Mouse (Mus musculus): ENCODE measurements at regions not wholly inside any gene's neighbourhood (a gene's known extent, or its start where the extent isn't known, plus 50 kb on each side); places are given as distances from the start of the nearest gene placed in this dataset.

DNA sequence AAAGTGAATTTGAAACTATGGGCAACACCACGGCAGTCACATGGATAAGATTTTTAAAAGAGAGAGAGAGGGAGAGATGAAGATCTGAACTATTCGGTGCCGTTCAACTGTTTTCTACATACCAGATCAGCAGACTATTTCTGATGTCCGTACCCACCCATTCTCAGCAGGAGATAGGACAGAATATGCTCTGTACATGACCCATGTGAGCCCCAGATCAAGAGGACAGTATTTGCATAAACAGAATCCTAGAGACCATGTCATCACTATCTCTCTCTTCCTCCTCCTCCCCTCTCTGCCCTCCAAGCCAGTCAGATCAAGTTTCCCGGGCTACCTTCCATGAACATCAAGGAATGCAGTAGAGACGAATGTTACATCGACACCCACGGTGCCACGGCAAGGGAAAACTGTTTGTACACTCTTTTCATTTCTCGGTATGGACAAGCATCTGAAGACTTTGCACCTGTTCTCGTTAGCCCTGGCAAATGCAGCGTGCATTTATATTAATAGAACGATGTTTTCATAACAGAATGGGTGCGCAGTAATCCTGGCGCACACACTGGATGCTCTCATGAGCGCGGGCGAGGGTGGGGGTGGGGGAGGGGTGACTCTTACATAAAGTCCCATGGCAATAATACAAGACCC lies 177.7 kb downstream of the Rps12 start:
- Histone ChIP-seq H3K27ac (no peak overlapping the region), H3K4me3 (no peak overlapping the region), H3K36me3 (no peaks in the 10 kb centered on the region), H3K9ac (no peak overlapping the region), H3K4me1 (0 out of 2 replicates have a peak, but pooled peaks cover 7% of the 10 kb centered on the region), H3K9me3 (no peaks in the 10 kb centered on the region), H3K4me2 (no peak overlapping the region), H3K27me3 (no peaks in the 10 kb centered on the region)
- ATAC-seq (ENCODE audit: borderline replicate concordance, extremely low read depth, low FRiP score, low TSS enrichment) = no peak
- WGBS = 77% methylated on average over 18 of the region's 18 CpGs

DNA sequence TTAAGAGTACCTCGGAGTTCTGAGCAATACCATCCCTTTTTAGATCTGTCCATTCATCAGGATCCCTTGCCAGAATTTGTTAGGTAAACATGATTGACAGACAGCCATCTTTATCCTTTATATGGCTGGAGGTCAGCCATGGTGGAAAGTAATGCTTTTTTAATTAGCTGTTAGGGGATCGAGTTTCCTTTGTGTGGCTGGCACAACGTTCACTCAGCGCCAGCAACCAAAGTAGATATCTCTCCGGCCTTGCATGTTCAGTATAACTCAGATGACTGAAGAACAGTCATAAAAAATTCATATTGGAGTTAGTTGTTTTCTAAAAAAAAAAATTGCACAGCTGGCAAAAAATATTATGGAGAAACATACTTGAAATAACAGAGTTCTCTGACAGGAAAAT lies 186.4 kb downstream of the Rps12 start:
- 26% methylated on average over 5 of the region's 5 CpGs for WGBS
- no peak for ATAC-seq (ENCODE audit: borderline replicate concordance, extremely low read depth, low FRiP score, low TSS enrichment)
- Histone ChIP-seq H3K36me3 (no peaks in the 10 kb centered on the region), H3K9me3 (no peaks in the 10 kb centered on the region), H3K9ac (no peak overlapping the region), H3K4me1 (peaks cover 5% of the 10 kb centered on the region), H3K4me2 (no peak overlapping the region), H3K27me3 (no peaks in the 10 kb centered on the region), H3K27ac (no peak overlapping the region), H3K4me3 (no peak overlapping the region)

DNA sequence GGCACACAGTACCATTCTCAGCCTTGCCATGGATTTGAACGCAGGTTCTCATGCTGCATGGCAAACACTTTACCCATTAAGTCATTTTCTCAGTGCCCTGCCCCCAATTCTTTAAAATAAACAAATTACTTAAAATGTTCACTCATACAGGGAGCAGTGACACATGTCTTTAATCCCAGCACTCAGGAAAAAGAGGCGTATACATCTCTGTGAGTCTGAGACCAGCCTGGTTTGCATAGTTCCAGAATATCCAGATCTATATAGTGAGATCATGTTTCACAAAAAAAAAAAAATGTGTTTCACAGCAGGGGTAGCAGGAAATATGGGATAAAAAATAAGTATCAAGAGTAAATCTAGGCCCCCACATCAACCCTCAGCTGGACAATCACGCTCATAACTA lies 191.5 kb downstream of the Rps12 start:
- Histone ChIP-seq H3K9me3 (no peaks in the 10 kb centered on the region), H3K27me3 (no peaks in the 10 kb centered on the region), H3K36me3 (no peaks in the 10 kb centered on the region), H3K4me1 (peaks cover 2% of the 10 kb centered on the region), H3K9ac (no peak overlapping the region), H3K4me3 (no peak overlapping the region), H3K4me2 (no peak overlapping the region), H3K27ac (no peak overlapping the region)
- ATAC-seq (ENCODE audit: borderline replicate concordance, extremely low read depth, low FRiP score, low TSS enrichment) = no peak
- WGBS = 55% methylated on average over 3 of the region's 3 CpGs

DNA sequence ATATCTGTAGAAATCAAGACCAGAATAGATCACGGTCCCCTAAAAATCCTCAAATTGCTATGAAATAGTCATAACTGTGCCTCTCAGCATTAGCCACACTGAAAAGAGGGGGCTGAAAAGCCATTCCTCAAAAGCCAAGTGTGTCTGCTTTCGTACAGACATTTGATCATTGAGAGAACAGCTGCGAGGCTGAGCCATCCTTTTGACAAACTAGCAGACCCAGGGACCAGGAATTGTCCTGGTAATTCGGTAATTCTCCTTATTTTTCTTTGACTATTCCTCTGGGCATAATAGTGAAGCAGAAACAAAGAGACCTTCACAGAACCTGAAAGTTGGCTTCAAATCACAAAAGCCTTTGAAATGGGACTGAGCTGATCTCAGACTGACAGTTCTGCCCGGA lies 206.8 kb downstream of the Rps12 start:
- 71% methylated on average over 5 of the region's 5 CpGs for WGBS
- Histone ChIP-seq H3K4me1 (no peaks in the 10 kb centered on the region), H3K36me3 (no peaks in the 10 kb centered on the region), H3K4me2 (no peak overlapping the region), H3K9me3 (no peaks in the 10 kb centered on the region), H3K9ac (no peak overlapping the region), H3K27me3 (no peaks in the 10 kb centered on the region), H3K27ac (no peak overlapping the region), H3K4me3 (no peak overlapping the region)
- ATAC-seq (ENCODE audit: borderline replicate concordance, extremely low read depth, low FRiP score, low TSS enrichment) = no peak

DNA sequence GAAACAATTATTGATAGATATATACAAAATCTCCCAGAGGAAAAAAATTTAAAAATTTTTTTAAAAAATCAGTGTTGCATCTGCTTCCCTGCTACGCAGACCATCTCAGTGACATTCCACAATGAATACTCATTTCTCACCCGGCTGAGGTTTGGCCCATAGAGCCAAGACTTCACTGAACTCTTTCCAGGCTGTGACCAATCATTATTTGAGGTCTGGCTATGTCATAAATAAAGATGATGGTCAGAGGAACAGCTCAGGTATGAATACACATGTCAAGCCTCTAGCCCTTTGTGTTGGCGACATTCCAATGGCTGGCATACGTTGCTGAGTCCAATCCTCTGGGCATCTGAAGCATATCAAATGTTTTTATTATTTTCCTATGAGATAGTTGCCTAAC lies 216.1 kb downstream of the Rps12 start:
- Histone ChIP-seq H3K9ac (no peak overlapping the region), H3K36me3 (no peaks in the 10 kb centered on the region), H3K27ac (no peak overlapping the region), H3K9me3 (no peaks in the 10 kb centered on the region), H3K4me1 (no peaks in the 10 kb centered on the region), H3K4me3 (no peak overlapping the region), H3K27me3 (no peaks in the 10 kb centered on the region), H3K4me2 (no peak overlapping the region)
- ATAC-seq (ENCODE audit: borderline replicate concordance, extremely low read depth, low FRiP score, low TSS enrichment) = no peak
- WGBS = 74% methylated on average over 4 of the region's 4 CpGs

DNA sequence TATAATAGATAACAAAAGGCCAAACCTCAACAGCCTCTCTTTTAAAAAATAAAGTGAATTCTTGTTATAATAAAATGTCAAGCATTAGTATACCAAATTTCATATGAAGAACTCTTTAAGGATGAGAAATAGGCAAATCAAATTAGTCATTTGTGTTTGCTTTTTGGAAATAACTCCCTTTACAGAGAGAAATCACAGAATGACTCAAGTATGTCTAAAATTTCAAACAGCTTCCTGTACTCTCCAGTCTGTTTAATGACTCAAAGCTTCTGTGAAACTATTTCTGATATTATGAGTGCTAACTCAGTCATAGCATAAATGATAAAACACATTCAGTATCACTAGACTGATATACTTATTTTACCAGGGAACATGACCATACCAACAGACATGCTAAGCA lies 217.7 kb downstream of the Rps12 start:
- Histone ChIP-seq H3K4me3 (no peak overlapping the region), H3K27ac (no peak overlapping the region), H3K9me3 (no peaks in the 10 kb centered on the region)

DNA sequence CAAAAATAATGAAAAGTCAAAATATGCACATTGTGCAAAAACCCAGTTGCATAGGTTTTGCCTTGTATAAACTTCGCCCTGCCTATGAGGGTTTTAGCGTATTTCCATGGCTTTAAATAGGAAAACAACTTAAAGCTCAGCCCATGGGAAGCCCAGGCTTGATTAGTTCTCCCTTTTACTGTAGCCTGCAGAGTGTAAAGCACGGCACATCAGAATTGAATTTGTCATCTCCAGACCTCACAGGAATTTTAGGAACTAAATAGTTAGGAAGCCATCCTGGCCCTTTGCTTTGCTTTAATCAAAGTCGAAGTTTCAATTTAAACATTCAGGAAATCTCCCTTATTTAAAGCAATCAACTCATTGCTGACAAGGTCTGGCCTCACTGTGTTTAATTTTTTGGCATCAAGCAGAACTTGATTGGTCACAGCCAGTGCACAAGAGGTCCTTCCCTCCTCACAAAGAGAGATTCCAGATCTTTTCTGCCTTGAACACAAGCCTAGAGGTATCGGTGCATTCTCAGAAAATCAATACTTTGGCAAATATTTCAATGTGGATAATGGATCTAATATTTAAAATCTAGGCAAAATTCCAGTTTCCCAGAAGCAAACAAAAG lies 211.8 kb upstream of the Eya4 start:
- no peak overlapping the region for H3K4me3 ChIP-seq
- 83% methylated on average over 5 of the region's 5 CpGs for WGBS
- H3K27ac ChIP-seq = no peak overlapping the region
- no peak overlapping the region for H3K4me2 ChIP-seq
- no peaks in the 10 kb centered on the region for H3K9me3 ChIP-seq
- no peak overlapping the region for H3K9ac ChIP-seq
- ATAC-seq (ENCODE audit: borderline replicate concordance, extremely low read depth, low FRiP score, low TSS enrichment) = no peak
- peaks cover 10% of the 10 kb centered on the region for H3K4me1 ChIP-seq
- H3K27me3 ChIP-seq = no peaks in the 10 kb centered on the region
- H3K36me3 ChIP-seq = no peaks in the 10 kb centered on the region

More for the DNA sequence above, 217.7 kb downstream of the Rps12 start:
- no peak overlapping the region for H3K4me2 ChIP-seq
- H3K27me3 ChIP-seq = no peaks in the 10 kb centered on the region
- no peaks in the 10 kb centered on the region for H3K36me3 ChIP-seq
- no peak overlapping the region for H3K9ac ChIP-seq
- ATAC-seq (ENCODE audit: borderline replicate concordance, extremely low read depth, low FRiP score, low TSS enrichment) = no peak
- no peaks in the 10 kb centered on the region for H3K4me1 ChIP-seq

DNA sequence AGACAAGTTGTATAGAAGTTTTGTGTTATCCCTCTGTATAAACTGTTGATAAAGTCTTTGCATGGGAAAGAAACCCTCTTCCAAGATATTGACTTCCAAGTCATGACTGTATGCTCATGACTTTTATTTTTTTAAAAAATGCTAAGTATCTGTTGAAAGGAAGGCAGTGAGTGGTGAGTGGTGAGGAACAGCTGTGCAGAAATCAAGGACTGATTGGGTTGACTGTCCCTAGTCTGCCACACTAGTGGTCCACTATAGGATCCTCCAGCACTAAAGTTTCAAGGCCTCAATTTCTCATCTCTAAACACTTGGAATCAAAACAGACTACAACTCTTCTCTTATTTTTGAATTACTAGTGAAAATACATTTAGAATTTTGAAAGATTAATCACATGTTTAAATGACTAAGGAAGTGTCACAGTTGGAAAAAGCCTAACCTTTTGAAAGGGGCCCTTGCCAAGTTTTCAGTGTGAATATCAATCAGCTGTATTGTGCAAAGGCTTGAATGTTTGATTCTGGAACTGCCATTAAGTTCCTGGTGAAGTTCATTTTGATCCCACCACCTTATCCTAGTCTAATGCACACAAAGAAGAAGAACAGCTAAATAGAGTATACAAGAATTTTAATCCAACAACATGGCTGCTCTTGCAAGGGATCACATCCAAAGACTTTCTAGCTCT lies 209.5 kb upstream of the Eya4 start:
- peaks cover 14% of the 10 kb centered on the region for H3K4me1 ChIP-seq
- H3K9ac ChIP-seq = no peak overlapping the region
- H3K4me2 ChIP-seq = no peak overlapping the region
- H3K4me3 ChIP-seq = no peak overlapping the region
- no peak overlapping the region for H3K27ac ChIP-seq
- no peaks in the 10 kb centered on the region for H3K36me3 ChIP-seq
- H3K9me3 ChIP-seq = no peaks in the 10 kb centered on the region
- no peaks in the 10 kb centered on the region for H3K27me3 ChIP-seq
- ATAC-seq (ENCODE audit: borderline replicate concordance, extremely low read depth, low FRiP score, low TSS enrichment) = peak; percentile 88

DNA sequence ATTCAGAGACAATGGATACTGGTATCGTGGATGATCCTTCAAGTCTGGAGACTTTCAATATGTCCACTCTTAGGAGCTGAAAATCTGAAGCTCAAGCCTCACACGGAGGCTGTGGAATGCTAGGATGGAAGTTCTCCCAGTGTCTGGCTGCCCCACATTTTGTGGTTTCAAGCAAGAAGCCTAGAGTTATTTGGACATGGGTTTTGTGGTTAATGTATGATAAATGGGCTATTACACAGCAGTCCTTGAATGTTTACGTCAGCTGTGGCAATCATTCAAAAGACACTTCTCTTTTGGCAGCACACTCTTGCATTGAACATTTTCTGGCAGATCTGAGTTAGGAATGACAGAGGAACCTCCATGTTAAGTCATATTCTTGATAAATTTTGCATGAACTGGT lies 207.2 kb upstream of the Eya4 start:
- H3K9me3 ChIP-seq = no peaks in the 10 kb centered on the region
- no peak overlapping the region for H3K4me3 ChIP-seq
- H3K27me3 ChIP-seq = no peaks in the 10 kb centered on the region
- H3K4me2 ChIP-seq = no peak overlapping the region
- peaks cover 16% of the 10 kb centered on the region for H3K4me1 ChIP-seq
- ATAC-seq (ENCODE audit: borderline replicate concordance, extremely low read depth, low FRiP score, low TSS enrichment) = peak; percentile 75; the same call in 1 of the 2 replicates
- 39% methylated on average over 3 of the region's 3 CpGs for WGBS
- no peak overlapping the region for H3K27ac ChIP-seq
- no peaks in the 10 kb centered on the region for H3K36me3 ChIP-seq
- H3K9ac ChIP-seq = no peak overlapping the region

DNA sequence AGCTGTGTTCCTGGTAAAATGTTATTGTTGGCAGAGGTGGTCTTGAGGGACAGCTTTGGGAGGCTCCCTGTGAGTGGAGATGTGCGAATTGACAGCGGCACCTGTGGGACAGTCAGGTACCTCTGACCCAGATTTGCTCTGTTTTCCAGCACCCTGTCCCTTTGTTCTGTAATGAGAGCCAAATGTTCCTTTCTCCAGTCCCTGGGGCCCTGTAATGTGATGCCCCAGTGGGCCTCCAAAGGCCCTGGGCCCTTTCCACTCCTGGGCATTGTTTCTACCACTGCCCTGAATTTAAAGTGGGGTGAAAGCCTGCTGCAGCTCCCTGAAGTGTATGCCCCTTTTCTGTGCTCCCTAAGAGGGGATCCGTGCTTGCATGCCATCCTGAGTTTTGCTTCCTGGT lies 198.6 kb upstream of the Eya4 start:
- ATAC-seq (ENCODE audit: borderline replicate concordance, extremely low read depth, low FRiP score, low TSS enrichment) = no peak
- Histone ChIP-seq H3K4me3 (no peak overlapping the region), H3K27ac (no peak overlapping the region), H3K36me3 (no peaks in the 10 kb centered on the region), H3K9ac (no peak overlapping the region), H3K9me3 (no peaks in the 10 kb centered on the region), H3K4me2 (no peak overlapping the region), H3K27me3 (no peaks in the 10 kb centered on the region), H3K4me1 (no peaks in the 10 kb centered on the region)
- WGBS = 49% methylated on average over 3 of the region's 3 CpGs

DNA sequence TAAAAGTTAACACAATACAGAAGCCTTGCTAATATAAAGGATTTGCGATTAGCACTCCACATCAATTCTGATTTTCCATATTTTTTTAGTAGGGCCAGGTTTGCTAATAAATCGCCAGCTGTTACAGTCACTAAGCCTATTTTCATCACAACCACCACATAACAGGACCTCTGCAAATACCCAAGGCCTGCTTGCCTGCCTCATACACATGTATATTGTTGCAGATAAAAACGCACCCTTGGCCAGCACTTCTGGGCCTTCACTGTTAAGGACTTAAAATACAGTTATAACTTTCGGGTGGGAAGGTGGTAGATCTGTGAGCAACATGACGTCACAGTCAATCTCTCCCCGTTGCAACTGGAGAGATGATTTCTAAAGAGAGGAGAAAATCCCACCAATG lies 197.7 kb upstream of the Eya4 start:
- 80% methylated on average over 6 of the region's 6 CpGs for WGBS
- Histone ChIP-seq H3K4me1 (no peaks in the 10 kb centered on the region), H3K9me3 (no peaks in the 10 kb centered on the region), H3K4me3 (no peak overlapping the region), H3K4me2 (no peak overlapping the region), H3K27me3 (no peaks in the 10 kb centered on the region), H3K36me3 (no peaks in the 10 kb centered on the region), H3K9ac (no peak overlapping the region), H3K27ac (no peak overlapping the region)
- ATAC-seq (ENCODE audit: borderline replicate concordance, extremely low read depth, low FRiP score, low TSS enrichment) = no peak

DNA sequence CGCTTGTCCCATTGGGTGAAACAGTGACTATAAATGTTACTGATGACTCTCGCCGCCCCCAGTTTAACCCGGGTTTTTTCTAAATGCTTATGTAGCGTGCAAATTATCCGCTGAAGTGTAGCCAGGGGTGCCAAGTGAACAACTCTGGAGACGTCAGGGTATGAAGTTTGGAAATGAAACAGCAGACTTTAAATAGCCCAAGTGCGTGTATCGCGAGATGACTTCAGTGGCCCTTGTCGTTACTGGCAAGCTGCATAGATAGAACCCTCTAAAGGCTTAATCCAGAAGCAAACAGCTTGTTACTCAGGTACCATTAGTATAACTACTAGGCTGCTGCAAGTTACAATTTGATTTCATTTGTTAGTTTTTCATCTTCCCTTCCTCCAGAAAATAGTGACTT lies 192.1 kb upstream of the Eya4 start:
- no peak overlapping the region for H3K4me2 ChIP-seq
- ATAC-seq (ENCODE audit: borderline replicate concordance, extremely low read depth, low FRiP score, low TSS enrichment) = no peak
- no peak overlapping the region for H3K4me3 ChIP-seq
- no peaks in the 10 kb centered on the region for H3K36me3 ChIP-seq
- no peak overlapping the region for H3K9ac ChIP-seq
- WGBS = 80% methylated on average over 11 of the region's 11 CpGs
- no peaks in the 10 kb centered on the region for H3K9me3 ChIP-seq
- H3K27ac ChIP-seq = no peak overlapping the region
- H3K4me1 ChIP-seq = no peaks in the 10 kb centered on the region
- no peaks in the 10 kb centered on the region for H3K27me3 ChIP-seq
